Mouse (Mus musculus): ENCODE measurements around the gene Tas2r139. TPM values are rescaled to one million over a fixed set of nuclear protein-coding genes. Genes with fewer than 3 reads are reported as not detected.
"Not testable (repeated sequence)": the region's sequence is repeated elsewhere in the genome, so short reads cannot be mapped to it uniquely, and the experiment has no call there.

Gene Tas2r139
- total RNA-seq (2021) = not detected
- long read RNA-seq, experiment 1 = 0 reads
- long read RNA-seq, experiment 2 = 0 reads

DNA sequence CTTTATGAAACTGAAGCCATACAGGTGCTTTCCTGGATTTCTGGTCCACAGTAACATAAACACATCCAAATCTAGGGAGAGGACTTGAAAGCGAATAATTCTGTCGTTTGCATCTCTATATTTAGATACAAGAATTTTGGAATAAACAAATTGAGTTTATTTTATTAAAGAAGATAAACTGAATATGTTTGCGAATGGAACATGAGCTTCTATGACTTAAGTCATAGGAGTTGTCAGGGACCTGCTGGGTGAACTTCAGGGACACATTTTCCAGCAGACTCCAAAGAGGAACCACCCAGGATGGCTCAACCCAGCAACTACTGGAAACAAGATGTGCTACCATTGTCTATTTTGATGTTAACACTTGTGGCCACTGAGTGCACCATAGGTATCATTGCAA, at the start of gene Tas2r139:
Gene Tas2r139 (plus strand): TSS at position 301 of the 400 bp plus-strand sequence.
- no peak for DNase-seq

DNA sequence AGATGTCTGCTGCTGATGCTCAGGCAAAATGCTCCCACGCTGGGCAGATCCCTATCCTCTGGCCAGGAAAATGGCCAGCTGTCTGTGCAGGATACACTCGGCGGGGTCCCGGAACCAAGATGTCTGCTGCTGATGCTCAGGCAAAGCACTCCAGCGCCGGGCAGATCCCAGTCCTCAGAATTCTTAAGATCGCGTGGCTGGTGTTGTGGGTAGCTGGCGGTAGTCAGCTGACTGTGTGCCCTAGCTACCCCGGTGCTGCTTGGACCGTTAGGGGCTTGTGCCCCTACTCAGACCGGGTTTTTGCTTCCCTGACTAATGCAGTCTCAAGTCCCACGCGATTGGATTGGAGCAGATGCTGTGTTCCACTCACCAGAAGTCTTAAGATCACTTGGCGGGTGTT, 10.4 kb downstream of the Tas2r139 start:
- DNase-seq = not testable (repeated sequence)

DNA sequence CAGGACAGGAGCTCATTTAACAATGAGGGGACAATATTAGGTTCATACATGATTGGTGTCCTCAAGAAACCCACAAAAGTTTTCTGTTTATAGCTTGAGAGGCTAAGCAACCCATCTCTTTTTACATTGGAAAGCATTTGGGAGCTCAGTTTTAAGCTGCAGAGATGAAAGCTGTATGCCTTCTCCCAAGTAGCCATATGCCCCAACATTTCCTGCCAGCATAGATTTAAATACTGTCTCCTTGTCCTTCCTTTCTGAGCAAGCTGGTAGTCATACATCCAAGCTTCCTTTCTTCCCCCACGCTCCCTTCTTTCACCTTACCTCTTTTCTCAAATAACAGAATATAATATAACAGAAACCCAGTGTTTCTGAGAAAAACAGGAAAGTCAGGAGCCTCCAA, 41.7 kb downstream of the Tas2r139 start:
- no peak for DNase-seq

DNA sequence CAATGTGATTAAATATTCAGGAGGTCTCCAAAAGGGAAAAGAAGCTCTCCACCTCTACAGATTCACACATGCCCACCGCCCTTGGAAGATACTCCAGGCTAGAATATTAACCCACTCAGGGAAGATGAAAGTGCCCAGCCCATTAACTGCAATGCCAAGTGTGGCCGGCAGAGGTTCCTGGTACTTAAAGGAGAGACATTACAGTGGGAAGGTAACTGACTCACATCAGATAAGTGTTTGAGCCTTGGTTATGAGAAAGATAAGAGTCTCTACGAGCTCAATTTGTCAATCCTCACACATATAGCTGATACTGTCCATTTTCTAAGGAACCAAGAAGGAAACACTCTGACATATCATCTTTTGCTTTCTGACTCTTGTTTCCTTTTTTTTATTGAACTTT, 45.5 kb downstream of the Tas2r139 start:
- DNase-seq = no peak

Other genes with a start within 250 kb of the Tas2r139 start
- not detected for gene Sval1, start 189.3 kb upstream of the Tas2r139 start, total RNA-seq (2021)
- not detected for gene Sval3, start 172.8 kb upstream of the Tas2r139 start, total RNA-seq (2021)
- gene Sva, start 102.5 kb upstream of the Tas2r139 start, total RNA-seq (2021) = not detected
- not detected for gene Tas2r144, start 74.4 kb downstream of the Tas2r139 start, total RNA-seq (2021)
- gene Gstk1, start 105.0 kb downstream of the Tas2r139 start, total RNA-seq (2021) = 10 to 100 TPM; 77.8 TPM
- gene Tmem139, start 121.0 kb downstream of the Tas2r139 start, total RNA-seq (2021) = under 1 TPM; 0.45 to 0.70 TPM
- gene Casp2, start 124.0 kb downstream of the Tas2r139 start, total RNA-seq (2021) = 10 to 100 TPM; 20.9 to 33.4 TPM
- 1 to 10 TPM in 1 of 2 experiments, under 1 TPM in 1; 0.81 to 5.7 TPM for gene Clcn1, start 145.7 kb downstream of the Tas2r139 start, total RNA-seq (2021)
- gene Fam131b, start 183.7 kb downstream of the Tas2r139 start, total RNA-seq (2021) = 1 to 10 TPM in 1 of 2 experiments, under 1 TPM in 1; 0.81 to 1.2 TPM
- gene Zyx, start 208.7 kb downstream of the Tas2r139 start, total RNA-seq (2021) = 100 to 1,000 TPM in 1 of 2 experiments, 10 to 100 TPM in 1; 73.1 to 112 TPM
- 1 to 10 TPM; 2.8 to 8.6 TPM for gene Epha1, start 232.3 kb downstream of the Tas2r139 start, total RNA-seq (2021)

Measured in adrenal gland, postnatal 10 days (tissue).